Mouse (Mus musculus) frontal cortex, postnatal 25 days (tissue): ENCODE measurements at regions not wholly inside any gene's neighbourhood (a gene's known extent, or its start where the extent isn't known, plus 50 kb on each side); places are given as distances from the start of the nearest gene placed in this dataset.

Experiments used
- DNase-seq, 2 experiments: peaks; one replicate each; pipeline ENCODE4 v3.0.0; 2022; ENCODE audit warnings: low spot score in 2 of 2

DNA sequence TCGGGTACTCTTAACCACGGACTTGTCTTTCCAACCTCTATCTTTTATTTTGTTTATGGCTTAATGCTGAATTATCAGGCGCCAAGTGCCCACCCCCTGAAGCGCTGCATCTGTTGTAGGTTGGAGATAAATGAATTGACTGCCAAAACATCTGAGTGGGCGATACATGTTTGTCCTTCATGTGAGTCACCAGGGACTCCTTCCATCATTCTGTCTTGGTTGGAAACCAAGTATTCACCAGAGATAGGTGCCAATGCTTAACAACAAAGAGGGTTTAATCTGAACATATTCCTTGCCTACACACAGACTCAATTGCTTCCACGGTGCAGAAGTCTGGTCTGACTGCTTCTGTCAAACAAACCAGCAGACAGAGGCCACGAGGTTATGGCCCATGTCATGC, 203.6 kb downstream of the Rpap3 start:
- no peak for DNase-seq

DNA sequence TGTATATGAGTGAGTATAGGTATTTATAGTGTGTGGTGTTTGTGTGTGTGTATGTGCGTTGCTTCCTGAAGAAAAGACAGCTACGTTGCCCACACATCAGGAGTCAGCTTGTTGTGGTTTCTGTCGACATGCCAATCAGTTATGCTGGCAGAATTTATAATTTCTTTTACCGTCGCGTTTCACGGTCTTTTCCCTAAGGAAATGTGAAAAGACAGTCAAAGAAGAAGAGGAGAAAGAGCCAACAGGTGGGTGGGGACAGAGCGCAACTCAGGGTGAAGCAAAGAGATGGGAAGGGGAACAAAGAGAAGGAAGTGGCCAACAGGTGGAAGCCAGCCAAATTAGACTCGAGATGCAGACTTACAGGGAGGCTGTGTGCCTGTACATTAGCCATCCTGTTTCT, 204.2 kb downstream of the Rpap3 start:
- DNase-seq, result no peak

DNA sequence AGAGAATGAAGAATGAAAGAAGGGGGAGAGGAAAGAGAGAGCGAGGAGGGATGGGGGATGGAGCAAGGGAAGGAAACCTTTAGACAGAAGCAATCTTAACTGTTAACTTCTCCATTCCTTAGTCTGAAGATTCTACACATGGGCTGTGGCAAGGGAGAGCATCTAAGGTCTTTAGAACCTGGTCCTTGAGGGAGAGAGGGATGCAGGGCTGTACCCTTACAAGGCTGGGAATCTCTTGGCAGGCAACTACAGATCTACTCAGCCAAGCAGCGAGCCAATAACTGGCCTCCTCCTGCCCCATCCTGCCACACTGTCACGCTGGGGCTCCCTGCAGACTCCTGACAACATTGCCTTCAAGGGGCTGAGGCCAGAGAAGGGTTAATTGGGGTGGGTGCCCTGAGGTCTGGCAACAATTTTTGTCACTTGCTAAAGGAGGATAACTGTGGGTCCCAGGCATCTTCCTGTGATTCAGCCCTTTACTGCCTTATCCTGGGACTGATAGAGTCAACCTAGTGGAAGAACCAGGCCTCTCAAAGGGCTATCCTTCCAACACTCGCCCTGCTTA, 205.7 kb downstream of the Rpap3 start:
- no peak for DNase-seq

- no peak for DNase-seq
Measured at GRCm38 (mm10) chr15:97499240-97499639, 206.4 kb downstream of the Rpap3 start.

DNA sequence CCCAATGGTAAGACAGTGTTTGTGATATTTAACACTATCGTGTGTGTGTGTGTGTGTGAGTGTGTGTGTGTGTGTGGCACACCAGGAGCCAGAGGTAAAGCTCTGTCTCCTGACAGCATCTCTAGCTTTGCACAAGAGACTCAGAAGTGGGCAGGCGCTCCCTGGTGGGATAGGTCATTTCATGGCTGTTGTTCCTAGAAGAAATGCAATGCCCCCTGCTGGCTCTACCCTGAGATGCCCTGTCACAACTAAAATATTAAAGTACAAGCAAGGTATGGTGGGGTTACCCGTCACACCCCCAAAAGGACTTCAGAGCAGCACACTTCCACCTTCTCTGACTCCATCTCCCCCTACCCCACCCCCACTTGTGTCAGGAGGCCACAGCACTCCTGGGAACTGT, 207.2 kb downstream of the Rpap3 start:
- no peak for DNase-seq

DNA sequence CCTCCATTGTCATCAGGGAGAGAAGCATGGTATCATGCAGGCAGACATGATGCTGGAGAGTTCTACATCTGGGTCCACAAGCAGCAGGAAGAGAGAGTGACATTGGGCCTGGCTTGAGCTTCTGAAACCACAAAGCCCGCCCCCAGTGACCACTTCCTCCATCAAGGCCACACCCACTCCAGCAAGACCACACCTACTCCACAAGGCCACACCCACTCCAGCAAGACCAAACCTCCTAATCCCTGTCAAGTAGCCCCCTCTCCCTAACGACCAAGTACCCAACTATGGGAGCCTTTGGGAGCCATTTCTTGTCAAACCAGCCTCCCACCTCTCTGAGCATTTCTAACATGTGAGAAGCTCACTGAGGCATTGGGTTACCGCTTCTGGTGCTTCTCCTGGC, 209.6 kb downstream of the Rpap3 start:
- DNase-seq, result no peak

GRCm38 (mm10) chr15:97493340-97493739, 212.3 kb downstream of the Rpap3 start:
- DNase-seq, result no peak

GRCm38 (mm10) chr15:97491796-97492195, 213.8 kb downstream of the Rpap3 start:
- no peak for DNase-seq

DNA sequence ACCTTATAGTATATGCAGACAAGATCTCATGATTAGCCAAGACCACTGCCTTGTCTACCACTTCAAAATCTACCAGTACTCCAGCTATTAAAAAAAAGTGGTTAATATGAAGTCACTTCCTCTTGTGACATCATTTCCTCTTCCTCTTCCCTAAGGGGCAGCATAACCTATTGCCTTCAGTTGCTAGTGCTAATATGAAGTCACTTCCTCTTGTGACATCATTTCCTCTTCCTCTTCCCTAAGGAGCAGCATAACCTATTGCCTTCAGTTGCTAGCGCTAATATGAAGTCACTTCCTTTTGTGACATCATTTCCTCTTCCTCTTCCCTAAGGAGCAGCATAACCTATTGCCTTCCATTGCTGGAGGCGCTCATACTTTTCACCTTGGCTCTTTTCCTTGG, 218.2 kb downstream of the Rpap3 start:
- no peak for DNase-seq

DNA sequence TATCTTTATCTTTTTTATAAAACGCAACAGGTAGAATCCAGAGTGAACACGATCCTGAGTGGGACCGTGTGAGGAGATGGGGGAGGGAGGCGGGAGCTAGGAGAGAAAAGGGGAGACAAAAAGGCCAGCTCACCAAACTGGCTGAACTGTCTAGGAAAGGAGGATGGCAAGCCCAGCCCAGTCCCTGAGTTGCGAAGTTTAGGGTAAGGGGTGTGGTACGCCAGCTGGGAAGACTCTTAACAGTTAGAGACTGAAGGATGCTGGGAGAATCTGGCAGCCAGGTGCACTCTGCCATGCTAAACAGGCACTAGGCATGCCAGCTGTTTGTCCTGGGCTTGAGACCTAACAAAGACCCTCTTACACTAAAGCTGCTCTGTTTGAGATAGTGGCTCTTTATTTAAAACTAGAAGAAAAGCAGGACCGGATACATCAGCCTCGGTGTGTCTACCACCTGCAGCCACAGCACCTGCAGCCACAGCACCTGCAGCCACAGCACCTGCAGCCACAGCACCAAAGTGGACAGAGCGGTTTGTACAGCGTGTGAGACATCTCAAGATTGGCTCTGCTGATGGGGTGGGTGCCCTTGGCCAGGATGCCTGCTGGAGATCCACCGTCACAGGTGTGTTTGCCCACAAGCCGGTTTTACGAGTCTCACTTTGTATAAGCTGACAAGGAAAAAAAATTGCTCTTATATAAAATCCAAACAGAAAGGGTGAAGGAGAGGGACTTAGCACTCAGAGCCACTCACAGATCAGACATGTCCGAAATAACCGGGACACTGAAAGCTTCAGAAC, 225.1 kb upstream of the Amigo2 start:
- DNase-seq, result no peak

DNA sequence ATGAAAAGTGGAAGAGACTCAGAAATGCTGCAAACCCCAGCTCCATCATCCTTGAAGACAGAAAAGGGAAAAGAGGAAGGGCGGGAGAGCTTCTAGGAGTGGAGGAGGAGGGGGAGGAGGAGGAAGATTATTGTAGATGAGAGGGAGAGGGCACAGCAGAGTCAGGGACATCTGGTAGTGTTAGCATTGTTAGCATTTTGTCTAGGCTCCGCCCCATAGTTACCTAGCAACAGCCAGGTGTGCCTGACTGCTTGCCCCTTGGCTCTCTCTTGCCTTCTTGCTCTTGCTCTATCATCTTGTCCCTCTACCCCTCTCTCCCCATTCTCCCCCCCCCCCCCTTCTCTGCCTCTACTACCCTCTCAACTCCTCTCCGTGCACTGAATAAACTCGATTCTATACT, 224.4 kb upstream of the Amigo2 start:
- DNase-seq, result no peak

DNA sequence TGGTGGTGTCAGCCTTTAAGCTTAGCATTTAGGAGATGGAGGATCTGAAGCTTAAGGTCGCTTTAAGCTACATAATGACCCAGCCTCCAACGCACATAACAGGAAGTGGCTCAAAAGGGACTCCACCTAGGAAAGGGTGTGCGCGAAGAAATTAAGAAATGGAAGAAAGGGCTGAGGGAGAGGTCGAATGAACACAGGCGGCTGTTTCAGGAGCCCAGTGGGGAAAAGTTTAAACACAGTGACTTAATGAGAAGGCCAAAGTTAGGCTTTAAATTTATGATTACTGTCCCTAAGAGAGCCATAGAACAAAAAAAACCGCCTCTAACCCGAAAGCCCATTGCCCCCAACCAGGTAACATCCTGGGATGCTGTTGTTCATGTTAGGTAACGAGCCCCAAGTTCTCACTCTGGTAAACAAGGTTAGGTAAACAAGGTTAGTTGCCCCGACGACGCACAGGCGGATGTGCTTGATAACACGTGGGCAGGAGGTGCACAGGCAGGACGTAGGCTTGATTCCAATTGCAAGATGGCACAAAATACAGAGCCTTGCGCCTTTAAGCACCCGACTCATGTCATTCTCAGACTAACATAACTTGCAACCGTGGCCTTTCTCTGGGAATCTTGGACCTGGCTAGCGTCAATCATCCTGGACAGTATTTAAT, 222.7 kb upstream of the Amigo2 start:
- DNase-seq, result no peak

GRCm38 (mm10) chr15:97468732-97469683, 221.9 kb upstream of the Amigo2 start:
- no peak for DNase-seq

- DNase-seq, result no peak
Measured at GRCm38 (mm10) chr15:97467781-97468485, 220.8 kb upstream of the Amigo2 start.

DNA sequence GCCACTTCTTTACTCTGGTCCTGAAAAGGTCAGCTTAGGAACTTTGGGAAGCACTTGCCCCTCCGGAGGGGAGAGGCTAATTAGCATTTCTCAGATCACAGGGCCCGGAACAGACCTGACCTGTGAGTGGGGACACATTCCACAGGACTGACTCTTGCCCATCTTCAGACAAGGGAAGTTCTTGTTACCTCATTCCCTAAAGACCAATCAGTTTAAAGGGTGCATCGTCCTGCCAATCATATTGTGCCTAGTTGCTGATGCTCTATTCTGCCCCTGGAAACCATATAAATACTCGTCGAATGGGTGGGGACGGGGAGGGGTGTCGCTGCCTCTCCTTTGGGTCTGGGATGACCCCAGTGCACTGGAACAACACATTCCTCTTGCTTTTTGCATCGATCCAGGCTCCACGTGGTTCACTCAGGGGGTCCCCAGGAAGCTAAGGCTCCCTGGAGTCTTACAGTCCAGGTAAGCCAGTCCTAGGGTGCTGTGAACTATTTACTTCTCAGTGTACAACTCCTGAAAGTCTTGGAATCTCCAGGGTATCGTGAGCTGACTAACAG, 219.9 kb upstream of the Amigo2 start:
- no peak for DNase-seq

- DNase-seq, result no peak
Measured at GRCm38 (mm10) chr15:97466110-97466509, 219.0 kb upstream of the Amigo2 start.

DNA sequence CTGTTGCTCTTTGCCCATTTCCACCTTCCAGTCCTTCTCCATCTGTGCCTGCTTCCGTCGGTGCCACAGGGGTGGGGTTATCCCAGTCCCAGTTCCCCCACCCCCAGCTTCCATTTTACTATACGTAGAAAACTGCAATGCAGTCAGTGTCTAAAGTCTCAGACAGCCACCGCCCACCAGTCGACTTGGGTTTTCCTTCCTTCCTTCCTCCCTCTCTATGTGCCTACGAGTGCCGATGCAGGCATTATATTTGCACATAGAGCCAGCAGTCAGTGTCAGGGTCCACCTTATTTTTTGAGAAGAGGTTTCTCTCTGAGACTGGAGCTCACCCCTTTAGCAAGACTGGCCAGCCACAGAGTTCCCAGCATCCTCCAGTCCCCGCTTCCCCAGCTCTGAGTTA, 218.3 kb upstream of the Amigo2 start:
- no peak for DNase-seq

DNA sequence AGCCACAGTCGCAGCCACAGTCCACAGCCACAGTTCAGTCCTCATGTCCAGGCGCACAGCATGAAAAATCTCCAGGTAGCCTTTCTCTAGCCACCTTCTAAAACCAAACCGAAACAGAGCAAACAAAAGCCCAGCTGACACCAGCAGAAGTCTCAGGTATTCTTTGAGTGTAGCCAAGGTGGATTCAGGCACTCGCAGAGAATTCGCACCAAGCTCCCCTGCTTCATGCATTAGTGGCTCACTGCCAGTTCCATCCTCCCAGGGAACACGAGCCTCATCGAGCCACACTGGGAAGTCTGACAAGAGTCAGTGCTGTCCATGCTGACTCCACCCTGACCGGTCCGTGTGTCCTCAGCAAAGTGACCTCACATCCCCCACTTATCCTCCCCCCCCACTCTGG, 217.7 kb upstream of the Amigo2 start:
- DNase-seq, result no peak

DNA sequence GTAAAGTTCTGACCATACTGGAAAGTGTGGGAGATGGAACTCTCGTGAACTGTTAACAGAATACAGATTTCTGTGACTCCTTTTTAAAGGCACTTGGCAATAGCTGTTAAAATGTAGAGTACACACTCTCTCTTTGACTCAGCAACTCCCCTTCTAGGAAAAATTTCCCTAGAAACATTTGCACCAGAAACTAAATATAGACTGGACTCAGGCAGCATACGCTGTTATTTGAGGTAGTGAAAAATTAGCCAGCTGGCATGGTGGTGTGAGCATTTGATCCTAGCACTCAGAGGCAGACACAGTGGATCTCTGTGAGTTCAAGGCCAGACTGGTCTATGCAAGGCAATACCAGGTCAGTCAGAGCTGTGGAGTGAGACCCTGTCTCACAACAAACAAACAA, 215.5 kb upstream of the Amigo2 start:
- DNase-seq, result no peak

- no peak for DNase-seq
Measured at GRCm38 (mm10) chr15:97462006-97462405, 214.9 kb upstream of the Amigo2 start.

DNA sequence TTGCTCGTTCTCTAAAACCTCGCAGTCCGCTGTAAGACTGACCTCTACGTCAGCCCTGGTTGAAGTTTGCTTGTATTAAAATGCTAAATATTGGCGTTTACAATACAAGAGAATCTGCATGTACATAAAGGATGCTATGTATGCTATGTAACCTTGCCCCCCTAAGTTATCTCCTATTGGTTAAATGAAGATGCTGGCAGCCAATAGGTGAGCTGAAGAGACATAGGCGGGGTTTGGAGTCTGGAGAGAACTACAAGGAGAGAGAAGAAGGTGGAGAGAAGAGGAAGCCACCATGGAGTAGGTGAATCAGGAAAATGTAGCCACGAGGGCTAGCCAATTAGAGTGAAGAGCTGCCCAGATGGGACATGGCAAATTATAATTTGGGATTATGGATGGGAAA, 214.0 kb upstream of the Amigo2 start:
- DNase-seq, result no peak
